Mouse (Mus musculus) neural tube, embryonic 15.5 days (tissue): ENCODE measurements around the gene Sprr2a3. TPM values are rescaled to one million over a fixed set of nuclear protein-coding genes. Genes with fewer than 3 reads are reported as not detected.
"Not testable (repeated sequence)": the region's sequence is repeated elsewhere in the genome, so short reads cannot be mapped to it uniquely, and the experiment has no call there.

ENCODE experiments used
- ATAC-seq: fragments of 200-750 bp; cut with Nextera tagmentation; 2 replicates; pipeline ENCODE4 v1.8.0; 2017; ENCODE audit warnings: mild to moderate bottlenecking, moderate TSS enrichment, moderate library complexity; ENCODE audit not compliant: low FRiP score
- H3K27ac ChIP-seq: fragments of 300-500 bp; sonication (generic); replicated peaks from 2 replicates; pipeline ENCODE4 v1.5.1; 2015; ENCODE audit warnings: mild to moderate bottlenecking, inconsistent platforms
- H3K27me3 ChIP-seq: fragments of 300-500 bp; sonication (generic); replicated peaks from 2 replicates; pipeline ENCODE4 v1.6.1; 2015; ENCODE audit warnings: inconsistent platforms
- H3K36me3 ChIP-seq: fragments of 300-500 bp; sonication (generic); 2 replicates; pipeline ENCODE4 v1.6.1; 2015; ENCODE audit warnings: inconsistent platforms
- H3K4me1 ChIP-seq: fragments of 300-500 bp; sonication (generic); 2 replicates; pipeline ENCODE4 v1.6.1; 2015; ENCODE audit warnings: inconsistent platforms
- H3K4me2 ChIP-seq: fragments of 300-500 bp; sonication (generic); 2 replicates; pipeline ENCODE4 v1.6.1; 2015; ENCODE audit warnings: inconsistent platforms, mild to moderate bottlenecking, moderate library complexity
- H3K4me3 ChIP-seq: fragments of 300-500 bp; sonication (generic); replicated peaks from 2 replicates; pipeline ENCODE4 v1.5.1; 2015; ENCODE audit warnings: mild to moderate bottlenecking, inconsistent platforms
- H3K9ac ChIP-seq: fragments of 300-500 bp; sonication (generic); replicated peaks from 2 replicates; pipeline ENCODE4 v1.6.1; 2015; ENCODE audit warnings: mild to moderate bottlenecking, inconsistent platforms
- H3K9me3 ChIP-seq: fragments of 300-500 bp; sonication (generic); replicated peaks from 2 replicates; pipeline ENCODE4 v1.6.1; 2016; ENCODE audit warnings: inconsistent platforms
- WGBS: fragments of 180-500 bp; shearing (Covaris S2); methylation state at CpG from one replicate; pipeline ENCODE4 v1.1.7; 2015; ENCODE audit warnings: mixed read lengths; 5-methylcytosine and 5-hydroxymethylcytosine counted together
- polyA plus RNA-seq: library from polyadenylated mRNA; unstranded; fragments of >200 nt; fragmentation: Nextera tagmentation; extraction: Ambion mirVana; gene quantifications from 2 replicates; pipeline ENCODE4 v1.2.1, GENCODE M21; 2015

Gene Sprr2a3
- polyA plus RNA-seq, 1 experiment from 2014 or later: not detected

- ATAC-seq: peak; percentile 35; the same call in 1 of the 2 replicates
- H3K9me3 ChIP-seq, H3K4me2 ChIP-seq, H3K9ac ChIP-seq, H3K4me3 ChIP-seq, H3K27ac ChIP-seq, H3K4me1 ChIP-seq, H3K36me3 ChIP-seq, H3K27me3 ChIP-seq: not testable (repeated sequence)
- no CpG with 5 or more reads among the region's 1 CpGs for WGBS
Measured at GRCm38 (mm10) chr3:92274018-92274417, 11.2 kb upstream of the Sprr2a3 start.

- ATAC-seq: peak; percentile 51; the same call in 1 of the 2 replicates
- not testable (repeated sequence) for H3K9me3 ChIP-seq, H3K27me3 ChIP-seq, H3K27ac ChIP-seq, H3K36me3 ChIP-seq, H3K4me2 ChIP-seq, H3K4me3 ChIP-seq, H3K4me1 ChIP-seq, H3K9ac ChIP-seq
Measured at GRCm38 (mm10) chr3:92279663-92280062, 5.6 kb upstream of the Sprr2a3 start.

- WGBS: 87% methylated on average over 5 of the region's 12 CpGs
- not testable (repeated sequence) for H3K27me3 ChIP-seq, H3K4me2 ChIP-seq, H3K9me3 ChIP-seq, H3K36me3 ChIP-seq, H3K27ac ChIP-seq, H3K4me1 ChIP-seq, H3K9ac ChIP-seq, H3K4me3 ChIP-seq, ATAC-seq
Measured at GRCm38 (mm10) chr3:92280963-92281606, 4.1 kb upstream of the Sprr2a3 start.

- not testable (repeated sequence) for H3K27ac ChIP-seq, H3K9ac ChIP-seq, ATAC-seq, H3K9me3 ChIP-seq, H3K4me2 ChIP-seq, H3K36me3 ChIP-seq, H3K4me1 ChIP-seq, H3K4me3 ChIP-seq, H3K27me3 ChIP-seq
- WGBS: 87% methylated on average over 6 of the region's 6 CpGs
Measured at GRCm38 (mm10) chr3:92288489-92288888, 3.3 kb downstream of the Sprr2a3 start.

GRCm38 (mm10) chr3:92307406-92307805 is 22.2 kb downstream of the Sprr2a3 start:
- no peak overlapping the region for H3K4me3 ChIP-seq

GRCm38 (mm10) chr3:92316320-92316719 is 31.1 kb downstream of the Sprr2a3 start, which contains the start of gene Sprr2b:
Gene Sprr2b, plus strand, starts transcription at chr3:92316620.
- no peaks in the 10 kb centered on the region for H3K27me3 ChIP-seq
- 77% methylated on average over 2 of the region's 2 CpGs for WGBS
- ATAC-seq: no peak

More at GRCm38 (mm10) chr3:92307406-92307805, 22.2 kb downstream of the Sprr2a3 start:
- Histone ChIP-seq H3K4me1 (no peaks in the 10 kb centered on the region), H3K9me3 (no peaks in the 10 kb centered on the region), H3K36me3 (no peaks in the 10 kb centered on the region), H3K27me3 (no peaks in the 10 kb centered on the region), H3K27ac (no peak overlapping the region), H3K9ac (no peak overlapping the region), H3K4me2 (no peak overlapping the region)
- 90% methylated on average over 1 of the region's 1 CpGs for WGBS
- ATAC-seq: no peak

GRCm38 (mm10) chr3:92317384-92317783 is 32.2 kb downstream of the Sprr2a3 start:
- Histone ChIP-seq H3K4me1 (no peaks in the 10 kb centered on the region), H3K9ac (no peak overlapping the region), H3K4me3 (no peak overlapping the region), H3K36me3 (no peaks in the 10 kb centered on the region), H3K27ac (no peak overlapping the region), H3K4me2 (no peak overlapping the region), H3K9me3 (no peaks in the 10 kb centered on the region), H3K27me3 (no peaks in the 10 kb centered on the region)
- no peak for ATAC-seq
- 70% methylated on average over 2 of the region's 2 CpGs for WGBS

More at GRCm38 (mm10) chr3:92316320-92316719, 31.1 kb downstream of the Sprr2a3 start, which contains the start of gene Sprr2b:
- no peaks in the 10 kb centered on the region for H3K9me3 ChIP-seq
- H3K36me3 ChIP-seq: no peaks in the 10 kb centered on the region
- no peak within 1 kb of the TSS for H3K9ac ChIP-seq
- H3K27ac ChIP-seq: no peak within 1 kb of the TSS
- no peaks in the 10 kb centered on the region for H3K4me1 ChIP-seq
- no peak within 1 kb of the TSS for H3K4me2 ChIP-seq
- H3K4me3 ChIP-seq: no peak within 1 kb of the TSS

GRCm38 (mm10) chr3:92336278-92336677 is 51.1 kb downstream of the Sprr2a3 start:
- H3K27me3 ChIP-seq: no peaks in the 10 kb centered on the region
- H3K4me2 ChIP-seq: no peak overlapping the region
- H3K36me3 ChIP-seq: no peaks in the 10 kb centered on the region
- H3K4me1 ChIP-seq: no peaks in the 10 kb centered on the region
- no peaks in the 10 kb centered on the region for H3K9me3 ChIP-seq
- H3K4me3 ChIP-seq: no peak overlapping the region
- no peak overlapping the region for H3K9ac ChIP-seq
- no peak overlapping the region for H3K27ac ChIP-seq
- 81% methylated on average over 1 of the region's 1 CpGs for WGBS
- ATAC-seq: no peak

GRCm38 (mm10) chr3:92338840-92339239 is 53.6 kb downstream of the Sprr2a3 start, which contains the start of gene Sprr2d:
Gene Sprr2d, plus strand, starts transcription at chr3:92339140.
- no peak within 1 kb of the TSS for H3K4me2 ChIP-seq
- WGBS: 94% methylated on average over 5 of the region's 5 CpGs
- no peak for ATAC-seq
- H3K9me3 ChIP-seq: no peaks in the 10 kb centered on the region
- no peak within 1 kb of the TSS for H3K9ac ChIP-seq
- no peaks in the 10 kb centered on the region for H3K27me3 ChIP-seq
- no peaks in the 10 kb centered on the region for H3K4me1 ChIP-seq
- no peak within 1 kb of the TSS for H3K27ac ChIP-seq
- no peaks in the 10 kb centered on the region for H3K36me3 ChIP-seq
- no peak within 1 kb of the TSS for H3K4me3 ChIP-seq

Other genes starting within 250 kb of the Sprr2a3 start
- 8.6 and 9.6 TPM in 2 replicates for gene Lor, start 202.3 kb upstream of the Sprr2a3 start, polyA plus RNA-seq
- gene Prr9, start 161.5 kb upstream of the Sprr2a3 start, polyA plus RNA-seq: not detected in 2 replicates
- not detected in 2 replicates for gene Lelp1, start 142.7 kb upstream of the Sprr2a3 start, polyA plus RNA-seq
- 0.80 TPM in 1 of 2 replicates, not detected in the other for gene Sprr2a1, start 69.6 kb upstream of the Sprr2a3 start, polyA plus RNA-seq
- gene Sprr2a2, start 69.5 kb upstream of the Sprr2a3 start, polyA plus RNA-seq: 66.4 TPM in 1 of 2 replicates, not detected in the other
- gene Sprr2b, start 31.2 kb downstream of the Sprr2a3 start, polyA plus RNA-seq: 0.20 TPM in 1 of 2 replicates, not detected in the other
- gene Sprr2d, start 53.7 kb downstream of the Sprr2a3 start, polyA plus RNA-seq: 0.38 TPM in 1 of 2 replicates, not detected in the other
- not detected in 2 replicates for gene Sprr2e, start 66.7 kb downstream of the Sprr2a3 start, polyA plus RNA-seq
- not detected in 2 replicates for gene Sprr2f, start 79.8 kb downstream of the Sprr2a3 start, polyA plus RNA-seq
- gene Sprr2h, start 100.3 kb downstream of the Sprr2a3 start, polyA plus RNA-seq: not detected in 2 replicates
- not detected in 2 replicates for gene Sprr2i, start 122.6 kb downstream of the Sprr2a3 start, polyA plus RNA-seq
- not detected in 2 replicates for gene Sprr2j-ps, start 132.7 kb downstream of the Sprr2a3 start, polyA plus RNA-seq
- 8.1 and 9.3 TPM in 2 replicates for gene Gm9774, start 144.0 kb downstream of the Sprr2a3 start, polyA plus RNA-seq
- not detected in 2 replicates for gene Sprr2k, start 147.2 kb downstream of the Sprr2a3 start, polyA plus RNA-seq
- not detected in 2 replicates for gene Sprr1b, start 153.4 kb downstream of the Sprr2a3 start, polyA plus RNA-seq
- gene Sprr3, start 173.3 kb downstream of the Sprr2a3 start, polyA plus RNA-seq: 0.14 TPM in 1 of 2 replicates, not detected in the other
- 0.52 and 1.6 TPM in 2 replicates for gene Sprr1a, start 200.5 kb downstream of the Sprr2a3 start, polyA plus RNA-seq
- gene Sprr4, start 215.1 kb downstream of the Sprr2a3 start, polyA plus RNA-seq: not detected in 2 replicates
- not detected in 2 replicates for gene 2310046K23Rik, start 249.1 kb downstream of the Sprr2a3 start, polyA plus RNA-seq